Comparison of ENCODE assay signal across 8 mouse cellular contexts in the genomic region with DNA sequence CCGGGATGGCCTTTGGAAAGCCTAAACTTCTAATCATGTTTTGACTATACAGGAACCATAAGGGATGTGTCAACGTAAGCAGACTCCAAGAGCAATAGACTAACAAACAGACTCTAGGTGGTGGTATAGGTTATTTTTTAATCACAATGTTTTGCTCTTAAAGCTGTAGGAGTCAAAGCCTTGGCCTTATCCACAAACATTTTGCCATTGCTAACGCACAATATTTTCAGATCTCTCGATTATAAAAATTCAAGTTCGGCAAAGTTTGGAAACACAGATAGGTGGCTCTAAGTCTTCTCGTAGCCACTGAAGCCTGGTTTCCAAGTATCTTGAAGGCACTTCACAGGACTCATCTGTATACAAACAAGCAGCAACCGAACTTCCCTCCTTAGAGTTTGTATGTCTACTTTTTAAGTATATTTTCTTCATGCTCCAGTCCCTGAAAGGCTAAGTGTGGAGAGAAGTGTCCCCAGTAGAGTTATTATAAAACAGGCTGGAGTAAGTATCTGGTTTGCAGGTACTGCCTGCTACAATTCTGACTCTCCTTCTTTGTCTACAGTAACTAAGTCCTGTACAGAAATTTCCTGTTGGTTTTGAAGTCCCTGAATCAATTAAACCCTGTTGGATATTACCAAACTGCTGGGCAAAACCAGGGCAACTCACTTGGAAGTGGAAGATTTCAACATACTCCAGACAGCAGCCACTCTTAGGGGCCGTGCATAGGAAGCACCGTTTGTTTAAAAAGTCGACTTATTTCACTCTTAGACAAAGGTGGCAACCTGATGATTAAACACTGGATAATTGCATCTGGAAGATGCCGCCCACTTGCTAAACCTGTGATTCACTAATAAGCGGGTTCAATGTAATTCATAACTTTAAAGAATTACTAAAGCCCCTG. TPM values are rescaled to one million over a fixed set of nuclear protein-coding genes. Genes with fewer than 3 reads are reported as not detected.
A peak's percentile ranks its signal among the peaks of the same experiment; 100 is the strongest.
DNase-seq lines count a peak whose midpoint lies in the region; ATAC-seq and TF ChIP-seq lines count a peak whose summit lies in the region.

No protein-coding gene starts in this region.

- DNase-seq in gastrocnemius, adult 2 months = no peak
- no peak for DNase-seq in gastrocnemius, adult 18-20 months (ENCODE audit: low spot score)
- DNase-seq in ovary, adult 18-20 months (ENCODE audit: low spot score) = no peak
- no peak for DNase-seq in testis, postnatal 14 days (ENCODE audit: low spot score)

- no peaks in the 10 kb centered on the region for H3K27me3 ChIP-seq in C2C12 (ENCODE audit: control insufficient read depth, insufficient read depth, insufficient read length)
- H3K27me3 ChIP-seq in erythroblast, embryonic 14.5 days (ENCODE audit: control insufficient read depth) = peaks cover 17% of the 10 kb centered on the region
- H3K27me3 ChIP-seq in limb, embryonic 13.5 days = no peaks in the 10 kb centered on the region
- no peaks in the 10 kb centered on the region for H3K27me3 ChIP-seq in small intestine, adult 2 months (ENCODE audit: control insufficient read depth, insufficient read depth, low read length)

- H3K4me1 ChIP-seq in erythroblast, embryonic 14.5 days (ENCODE audit: control insufficient read depth) = peaks cover 61% of the 10 kb centered on the region
- peaks cover 20% of the 10 kb centered on the region for H3K4me1 ChIP-seq in limb, embryonic 13.5 days
- H3K4me1 ChIP-seq in small intestine, adult 2 months (ENCODE audit: control insufficient read depth, insufficient read depth, insufficient read length, low read length) = peaks cover 20% of the 10 kb centered on the region

- intact Hi-C loops in gastrocnemius, adult 2 months (cut with DNase I) = loop anchor here (5.0 to 10.0 kb wide), 5 partner anchors 44 to 494 kb away; no protein-coding TSS in a partner anchor

- H3K79me3 ChIP-seq in C2C12 (ENCODE audit: low read depth) = peaks cover 59% of the 10 kb centered on the region

- H3K36me3 ChIP-seq in C2C12 (ENCODE audit: control insufficient read depth, insufficient read depth) = peaks cover 14% of the 10 kb centered on the region
- peaks cover 30% of the 10 kb centered on the region for H3K36me3 ChIP-seq in erythroblast, embryonic 14.5 days (ENCODE audit: control insufficient read depth)
- H3K36me3 ChIP-seq in limb, embryonic 13.5 days = peaks cover 6% of the 10 kb centered on the region; the same call in 1 of the 2 replicates
- H3K36me3 ChIP-seq in small intestine, adult 2 months (ENCODE audit: control insufficient read depth, insufficient read depth, low read length) = no peaks in the 10 kb centered on the region; the same call in 1 of the 2 replicates

- peak overlapping the region; percentile 99 for H3K27ac ChIP-seq in gastrocnemius, adult 2 months
- no peak overlapping the region for H3K27ac ChIP-seq in limb, embryonic 13.5 days
- peak overlapping the region; percentile 95 for H3K27ac ChIP-seq in small intestine, adult 2 months (ENCODE audit: insufficient read depth, low read depth, low read length)

- no peak for ATAC-seq in limb, embryonic 13.5 days (ENCODE audit: low FRiP score, low read depth)

- no peak overlapping the region for H3ac ChIP-seq in C2C12 (ENCODE audit: control insufficient read depth, insufficient read length, low read depth)

- H3K9ac ChIP-seq in limb, embryonic 13.5 days = peak overlapping the region; percentile 97

- 31% methylated on average over 12 of the region's 12 CpGs for WGBS in limb, embryonic 13.5 days
- 5% methylated on average over 12 of the region's 12 CpGs for WGBS in small intestine, adult 2 months

- H3K4me3 ChIP-seq in gastrocnemius, adult 2 months = peak overlapping the region; percentile 79
- H3K4me3 ChIP-seq in C2C12 (ENCODE audit: insufficient read depth, poor library complexity, severe bottlenecking) = peak overlapping the region; percentile 59
- peak overlapping the region; percentile 89 for H3K4me3 ChIP-seq in erythroblast, embryonic 14.5 days (replicated peaks)
- H3K4me3 ChIP-seq in limb, embryonic 13.5 days = peak overlapping the region; percentile 85
- no peak overlapping the region for H3K4me3 ChIP-seq in small intestine, adult 2 months (ENCODE audit: low read depth, low read length)

- H3K4me2 ChIP-seq in limb, embryonic 13.5 days (replicated peaks) = peak overlapping the region; percentile 72

- TF ChIP-seq CTCF in gastrocnemius, adult 2 months (IDR thresholded peaks at IDR 0.05) = peak; percentile 39
- TF ChIP-seq CTCF in C2C12 (IDR thresholded peaks at IDR 0.05; ENCODE audit: control insufficient read depth, insufficient read depth, insufficient read length) = no peak
- TF ChIP-seq CTCF in small intestine, adult 2 months (IDR thresholded peaks at IDR 0.05; ENCODE audit: extremely low read depth, insufficient read length, insufficient replicate concordance, low read depth, low read length) = no peak

- TF ChIP-seq POLR2A in small intestine, adult 2 months (IDR thresholded peaks at IDR 0.05; ENCODE audit: low read depth, low read length) = no peak

- peaks cover 67% of the 10 kb centered on the region for H3K79me2 ChIP-seq in C2C12 (ENCODE audit: control insufficient read depth, insufficient read depth)

- no peaks in the 10 kb centered on the region for H3K9me3 ChIP-seq in erythroblast, embryonic 14.5 days (ENCODE audit: control insufficient read depth, low read length)
- H3K9me3 ChIP-seq in limb, embryonic 13.5 days = no peaks in the 10 kb centered on the region

TF ChIP-seq in C2C12, 6 proteins besides CTCF, POLR2A, EP300 and RAD21:
- TF ChIP-seq USF1 (IDR thresholded peaks at IDR 0.05; ENCODE audit: low read depth) (no peak), MAX (IDR thresholded peaks at IDR 0.05) (no peak), FOSL1 (IDR thresholded peaks at IDR 0.05; ENCODE audit: insufficient read depth, low read length, poor library complexity, severe bottlenecking) (no peak), MYOD1 (IDR thresholded peaks at IDR 0.05; ENCODE audit: control insufficient read depth, insufficient read length, low read depth) (no peak), CEBPB (IDR thresholded peaks at IDR 0.05; ENCODE audit: low read depth) (no peak), MYOG (IDR thresholded peaks at IDR 0.05; ENCODE audit: control insufficient read depth, extremely low read depth, insufficient read length) (no peak)

RNA-seq across cellular contexts. Expression of a gene that starts 2.7 kb away (rescaled TPM):
- total RNA-seq in gastrocnemius, adult 2 months (2021) = 10 to 100 TPM; 38.7 to 38.9 TPM
- total RNA-seq in gastrocnemius, adult 18-20 months (2021) = 10 to 100 TPM; 32.8 to 45.6 TPM
- 2.4 TPM for polyA plus RNA-seq in C2C12 (2012; fragmentation: generic; extraction: Trizol)
- polyA plus RNA-seq in erythroblast, embryonic 14.5 days (2012) = 0.55 and 0.77 TPM in 2 replicates
- polyA plus RNA-seq in limb, embryonic 13.5 days (2015; fragmentation: Nextera tagmentation; extraction: Ambion mirVana) = 37.8 and 39.4 TPM in 2 replicates
- 7.2 and 18.6 TPM in 2 replicates for polyA plus RNA-seq in small intestine, adult 2 months (2012; rRNA removed)
